Mouse (Mus musculus) lung, postnatal 36 days (tissue): ENCODE measurements at regions not wholly inside any gene's neighbourhood (a gene's known extent, or its start where the extent isn't known, plus 50 kb on each side); places are given as distances from the start of the nearest gene placed in this dataset.
A peak's percentile ranks its signal among the peaks of the same experiment; 100 is the strongest.

Experiments
- DNase-seq: peaks from one replicate; pipeline ENCODE4 v3.0.0; 2022; ENCODE audit warnings: mixed read lengths

DNA sequence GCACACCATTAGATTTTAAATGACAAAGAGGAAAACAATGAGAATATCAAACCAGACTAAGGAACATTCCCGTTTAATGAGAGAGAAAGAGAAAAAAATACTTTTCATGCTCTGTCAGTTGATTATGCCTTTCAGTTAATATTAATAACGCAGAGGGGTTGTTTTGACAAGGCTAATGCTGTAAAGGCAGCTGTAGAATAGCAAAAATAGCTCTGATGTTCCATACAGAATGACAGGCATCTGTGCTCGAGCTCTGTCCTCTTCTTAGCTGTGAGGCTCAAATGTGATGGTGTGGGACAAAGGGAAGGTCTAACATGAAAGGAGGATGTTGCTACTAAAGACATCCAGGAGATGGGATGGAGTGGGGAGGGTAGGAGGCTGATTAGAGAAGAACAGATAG is 87.1 kb upstream of the Fam3c start:
- no peak for DNase-seq

DNA sequence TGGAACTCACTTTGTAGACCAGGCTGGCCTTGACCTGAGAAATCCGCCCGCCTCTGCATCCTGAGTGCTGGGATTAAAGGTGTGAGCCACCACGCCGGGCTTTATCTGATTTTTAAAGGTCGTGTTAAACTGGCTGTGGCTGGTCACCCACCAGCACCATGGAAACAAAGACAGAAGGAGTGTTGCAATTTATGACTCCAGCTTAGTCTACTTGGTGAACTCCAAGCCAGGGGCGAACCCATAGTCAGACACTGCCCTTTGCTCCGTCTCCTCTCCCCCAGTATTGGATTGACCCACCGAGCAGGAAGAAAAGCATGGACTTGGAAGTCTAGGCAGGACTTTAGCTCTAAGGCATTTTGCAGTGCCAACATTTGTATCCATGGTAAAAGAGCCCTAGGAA is 86.5 kb upstream of the Fam3c start:
- DNase-seq: no peak

GRCm38 (mm10) chr6:22439871-22440270 is 83.8 kb upstream of the Fam3c start:
- peak; percentile 2 for DNase-seq

DNA sequence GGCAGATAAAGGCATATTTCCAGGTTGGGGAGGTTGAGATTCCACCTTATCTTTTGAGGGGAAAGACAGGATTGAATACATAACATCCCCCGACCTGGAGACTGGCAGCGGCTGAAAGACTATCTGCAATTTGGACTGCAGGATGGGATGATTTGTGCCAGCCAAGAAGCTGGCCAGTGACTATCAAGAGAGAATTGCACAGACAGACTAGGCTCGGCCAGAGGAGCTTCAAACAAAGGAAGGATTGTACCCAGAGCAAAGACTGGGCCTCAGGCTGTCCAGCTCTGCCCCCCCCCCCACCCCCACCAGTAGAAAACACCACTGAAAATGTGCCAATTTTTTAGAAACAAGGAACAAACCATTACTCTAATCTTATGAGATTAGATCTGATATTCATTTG is 73.0 kb upstream of the Fam3c start:
- no peak for DNase-seq

GRCm38 (mm10) chr6:22424161-22424807 is 68.2 kb upstream of the Fam3c start:
- peak; percentile 7 for DNase-seq

GRCm38 (mm10) chr6:22423070-22423980 is 67.3 kb upstream of the Fam3c start:
- peak; percentile 1 for DNase-seq

GRCm38 (mm10) chr6:22421551-22421950 is 65.5 kb upstream of the Fam3c start:
- no peak for DNase-seq

GRCm38 (mm10) chr6:22418279-22418678 is 62.2 kb upstream of the Fam3c start:
- DNase-seq: no peak

- no peak for DNase-seq
These were observed 61.1 kb upstream of the Fam3c start for GRCm38 (mm10) chr6:22417189-22417588.

GRCm38 (mm10) chr6:22411796-22412195 is 55.8 kb upstream of the Fam3c start:
- no peak for DNase-seq

- no peak for DNase-seq
These were observed 53.0 kb upstream of the Fam3c start for GRCm38 (mm10) chr6:22408808-22409589.
